Mouse (Mus musculus): ENCODE results near the gene Snrpb. TPM values are rescaled to one million over a fixed set of nuclear protein-coding genes. Genes with fewer than 3 reads are reported as not detected.
A peak's percentile ranks its signal among the peaks of the same experiment; 100 is the strongest.

Gene Snrpb
- total RNA-seq, 2 experiments from 2014 or later: 124 to 137 TPM

DNA sequence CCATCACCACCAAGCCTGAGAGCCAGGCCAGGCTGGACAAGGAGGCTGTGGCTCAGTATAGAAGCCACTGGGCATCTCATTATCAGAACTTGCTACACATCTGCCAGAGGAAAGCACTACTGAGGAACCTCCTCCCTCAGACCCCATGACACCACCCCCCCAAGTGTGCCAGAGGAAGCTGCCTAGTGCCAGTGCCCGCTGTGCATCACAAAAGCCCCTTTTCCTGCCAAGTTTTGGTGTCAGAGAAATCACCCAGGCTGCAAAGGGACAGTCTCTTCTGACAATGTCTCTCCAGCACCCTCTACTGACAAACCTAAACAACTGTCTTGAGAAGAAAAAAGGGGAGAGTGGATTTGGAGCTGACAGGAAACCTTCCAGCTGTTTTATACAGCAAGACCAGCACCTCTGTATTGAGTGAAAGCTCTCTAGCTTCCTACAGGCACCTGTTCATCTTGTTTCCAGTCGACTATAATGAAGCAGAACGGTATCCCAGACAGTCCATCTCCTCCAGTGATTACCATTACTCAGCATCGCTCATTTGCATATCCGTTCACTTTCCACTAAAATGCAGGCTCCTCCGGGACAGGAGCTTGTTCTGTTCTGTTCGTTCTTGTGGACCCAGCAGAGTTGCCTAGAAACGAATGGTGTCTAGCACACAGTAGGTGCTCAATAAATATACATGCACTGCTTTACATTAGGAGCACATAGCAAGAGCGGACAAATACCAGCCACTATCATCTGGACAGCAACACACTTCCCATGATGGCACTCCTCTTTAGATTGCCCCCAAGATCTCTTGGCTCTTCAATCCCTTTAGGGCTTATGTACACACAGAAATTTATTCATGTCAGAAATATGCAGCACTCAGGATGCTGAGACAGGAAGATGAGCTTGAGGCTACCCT is 12.6 kb downstream of the Snrpb start:
- no peak for DNase-seq
- TF ChIP-seq CTCF (IDR thresholded peaks at IDR 0.05): peak; percentile 48
- intact Hi-C loops (cut with DNase I): loop anchor here (5.0 kb wide), 1 partner anchor 99 kb away; no protein-coding TSS in a partner anchor
- Histone ChIP-seq H3K4me3 (no peak overlapping the region), H3K27ac (no peak overlapping the region)

- intact Hi-C loops (cut with DNase I): no loop called here
- no peak overlapping the region for H3K27ac ChIP-seq
- TF ChIP-seq CTCF (IDR thresholded peaks at IDR 0.05): no peak
- DNase-seq: no peak
- H3K4me3 ChIP-seq: no peak overlapping the region
These were observed 16.5 kb downstream of the Snrpb start for GRCm38 (mm10) chr2:130162701-130163100.

GRCm38 (mm10) chr2:130158088-130158437 is 21.1 kb downstream of the Snrpb start:
- intact Hi-C loops (cut with DNase I): no loop called here
- DNase-seq: no peak

GRCm38 (mm10) chr2:130157231-130158087 is 21.7 kb downstream of the Snrpb start:
- DNase-seq: no peak
- no peak overlapping the region for H3K27ac ChIP-seq
- intact Hi-C loops (cut with DNase I): no loop called here
- no peak overlapping the region for H3K4me3 ChIP-seq
- TF ChIP-seq CTCF (IDR thresholded peaks at IDR 0.05): no peak

More at GRCm38 (mm10) chr2:130158088-130158437, 21.1 kb downstream of the Snrpb start:
- Histone ChIP-seq H3K27ac (no peak overlapping the region), H3K4me3 (no peak overlapping the region)
- no peak for TF ChIP-seq CTCF (IDR thresholded peaks at IDR 0.05)

GRCm38 (mm10) chr2:130155851-130156250 is 23.4 kb downstream of the Snrpb start:
- no peak for TF ChIP-seq CTCF (IDR thresholded peaks at IDR 0.05)
- no peak for DNase-seq
- no peak overlapping the region for H3K27ac ChIP-seq
- intact Hi-C loops (cut with DNase I): no loop called here
- no peak overlapping the region for H3K4me3 ChIP-seq

- no peak overlapping the region for H3K4me3 ChIP-seq
- intact Hi-C loops (cut with DNase I): no loop called here
- no peak overlapping the region for H3K27ac ChIP-seq
- TF ChIP-seq CTCF (IDR thresholded peaks at IDR 0.05): no peak
- DNase-seq: no peak
These were observed 24.0 kb downstream of the Snrpb start for GRCm38 (mm10) chr2:130155171-130155570.

- Histone ChIP-seq H3K4me3 (no peak overlapping the region), H3K27ac (no peak overlapping the region)
- TF ChIP-seq CTCF (IDR thresholded peaks at IDR 0.05): no peak
- intact Hi-C loops (cut with DNase I): no loop called here
- no peak for DNase-seq
These were observed 33.0 kb downstream of the Snrpb start for GRCm38 (mm10) chr2:130146089-130146668.

- Histone ChIP-seq H3K27ac (no peak overlapping the region), H3K4me3 (no peak overlapping the region)
- intact Hi-C loops (cut with DNase I): no loop called here
- no peak for DNase-seq
- TF ChIP-seq CTCF (IDR thresholded peaks at IDR 0.05): no peak
These were observed 34.4 kb downstream of the Snrpb start for GRCm38 (mm10) chr2:130144703-130145324.

- TF ChIP-seq CTCF (IDR thresholded peaks at IDR 0.05): no peak
- Histone ChIP-seq H3K4me3 (no peak overlapping the region), H3K27ac (no peak overlapping the region)
- intact Hi-C loops (cut with DNase I): no loop called here
- no peak for DNase-seq
These were observed 36.2 kb downstream of the Snrpb start for GRCm38 (mm10) chr2:130143011-130143410.

DNA sequence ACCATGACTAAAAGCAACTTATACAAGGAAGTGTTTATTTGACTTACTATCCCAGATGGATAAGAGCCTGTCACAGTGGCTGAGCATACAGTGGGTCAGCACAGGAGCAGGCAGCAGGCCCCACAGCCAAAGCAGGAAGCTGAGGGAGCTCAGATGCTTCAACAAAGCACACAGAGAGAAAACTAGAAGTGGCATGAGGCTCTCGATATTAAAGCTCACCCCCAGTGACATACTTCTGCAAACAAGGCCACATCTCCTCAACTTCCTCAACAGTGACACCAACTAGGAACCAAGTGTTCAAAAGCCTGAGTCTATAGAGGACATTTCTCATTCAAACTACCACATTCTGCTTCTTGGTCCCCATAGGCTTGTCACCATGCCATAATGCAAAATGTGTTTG is 49.5 kb downstream of the Snrpb start:
- no peak for TF ChIP-seq CTCF (IDR thresholded peaks at IDR 0.05)
- intact Hi-C loops (cut with DNase I): no loop called here
- DNase-seq: no peak
- Histone ChIP-seq H3K4me3 (no peak overlapping the region), H3K27ac (no peak overlapping the region)

DNA sequence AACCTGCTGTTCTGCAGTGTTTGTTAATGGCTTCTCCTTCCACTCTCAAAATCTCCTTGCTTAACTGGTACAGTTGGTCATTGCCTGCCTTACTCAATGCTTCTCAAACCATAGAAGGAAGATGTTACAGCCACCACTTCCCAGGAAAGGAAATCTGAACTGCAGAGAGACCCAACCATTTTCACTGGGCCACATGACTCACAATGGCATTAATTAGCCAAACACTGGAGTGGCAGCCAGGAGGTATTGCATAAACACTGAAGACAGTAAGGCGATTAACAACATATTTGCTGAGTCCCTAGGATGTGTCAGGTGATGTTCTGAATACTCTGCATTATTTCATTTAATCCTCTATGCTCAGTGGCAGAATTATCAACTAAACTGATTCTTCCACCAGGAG is 53.1 kb downstream of the Snrpb start:
- no peak overlapping the region for H3K4me3 ChIP-seq
- H3K27ac ChIP-seq: no peak overlapping the region
- no peak for TF ChIP-seq CTCF (IDR thresholded peaks at IDR 0.05)
- intact Hi-C loops (cut with DNase I): no loop called here
- no peak for DNase-seq

GRCm38 (mm10) chr2:130125279-130126059 is 53.7 kb downstream of the Snrpb start:
- no peak for TF ChIP-seq CTCF (IDR thresholded peaks at IDR 0.05)
- Histone ChIP-seq H3K4me3 (no peak overlapping the region), H3K27ac (no peak overlapping the region)
- DNase-seq: no peak
- intact Hi-C loops (cut with DNase I): no loop called here

Other genes starting within 250 kb of the Snrpb start
- gene Tgm3, start 167.1 kb downstream of the Snrpb start, total RNA-seq (2021): not detected
- not detected for gene Tgm6, start 67.0 kb downstream of the Snrpb start, total RNA-seq (2021)
- not detected for gene Tmc2, start 15.8 kb upstream of the Snrpb start, total RNA-seq (2021)
- gene Nop56, start 95.0 kb upstream of the Snrpb start, total RNA-seq (2021): 10 to 100 TPM; 36.4 to 38.6 TPM
- 100 to 1,000 TPM; 416 to 563 TPM for gene Idh3b, start 105.1 kb upstream of the Snrpb start, total RNA-seq (2021)
- gene Ebf4, start 115.8 kb upstream of the Snrpb start, total RNA-seq (2021): under 1 TPM; 0.26 to 0.47 TPM
- gene Cpxm1, start 218.2 kb upstream of the Snrpb start, total RNA-seq (2021): 1 to 10 TPM; 1.0 to 1.1 TPM
- gene Gm28372, start 225.8 kb upstream of the Snrpb start, total RNA-seq (2021): not detected
- gene 1700020A23Rik, start 225.9 kb upstream of the Snrpb start, total RNA-seq (2021): not detected
- not detected for gene Tmem239, start 227.1 kb upstream of the Snrpb start, total RNA-seq (2021)
- gene Vps16, start 244.9 kb upstream of the Snrpb start, total RNA-seq (2021): 10 to 100 TPM; 15.7 to 19.1 TPM
- gene Pced1a, start 245.3 kb upstream of the Snrpb start, total RNA-seq (2021): 1 to 10 TPM; 4.5 to 5.0 TPM

All from gastrocnemius, adult 2 months (tissue).